Mouse (Mus musculus): ENCODE measurements around the gene Kank1.
"Not testable (repeated sequence)": the region's sequence is repeated elsewhere in the genome, so short reads cannot be mapped to it uniquely, and the experiment has no call there.

The Kank1 gene

GRCm38 (mm10) chr19:25447373-25447772, 210.6 kb downstream of the Kank1 start:
- DNase-seq = no peak

DNA sequence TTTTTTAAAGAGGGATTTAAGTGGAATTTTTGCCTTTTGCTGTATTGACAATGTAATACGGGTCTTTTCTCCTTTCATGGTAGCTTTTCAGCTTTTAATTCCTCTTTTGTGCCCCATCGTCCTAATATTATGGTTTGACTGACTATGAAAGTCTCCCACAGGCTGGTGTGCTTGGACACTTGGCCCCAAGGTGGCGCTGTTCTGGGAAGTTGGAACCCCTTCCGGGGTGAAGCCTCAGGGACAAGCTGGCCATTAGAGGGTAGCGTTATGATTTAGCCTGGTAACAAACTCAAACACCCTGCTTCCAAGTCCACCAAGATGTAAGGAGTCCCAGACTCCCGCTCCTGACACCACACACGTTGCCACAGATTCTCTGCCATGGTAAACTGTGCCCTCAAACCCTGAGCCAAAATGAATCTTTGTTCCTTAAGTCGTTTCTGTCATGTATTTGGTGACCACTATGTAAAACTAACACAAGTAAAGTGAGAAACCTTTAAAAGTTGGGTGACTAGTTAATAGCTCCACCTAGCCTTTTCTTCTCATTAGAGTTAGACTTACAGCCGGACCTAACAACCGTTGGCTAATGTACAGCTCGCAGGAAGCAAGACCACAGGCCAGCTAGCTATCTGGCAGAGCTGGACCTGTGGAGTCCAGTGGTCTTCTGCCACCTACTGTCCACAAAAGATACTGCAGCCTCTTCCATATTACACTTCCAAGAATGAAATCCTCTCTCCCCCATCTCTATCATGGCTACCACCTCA, 214.3 kb downstream of the Kank1 start:
- DNase-seq = peak in 1 of 2 experiments; percentile 7

DNA sequence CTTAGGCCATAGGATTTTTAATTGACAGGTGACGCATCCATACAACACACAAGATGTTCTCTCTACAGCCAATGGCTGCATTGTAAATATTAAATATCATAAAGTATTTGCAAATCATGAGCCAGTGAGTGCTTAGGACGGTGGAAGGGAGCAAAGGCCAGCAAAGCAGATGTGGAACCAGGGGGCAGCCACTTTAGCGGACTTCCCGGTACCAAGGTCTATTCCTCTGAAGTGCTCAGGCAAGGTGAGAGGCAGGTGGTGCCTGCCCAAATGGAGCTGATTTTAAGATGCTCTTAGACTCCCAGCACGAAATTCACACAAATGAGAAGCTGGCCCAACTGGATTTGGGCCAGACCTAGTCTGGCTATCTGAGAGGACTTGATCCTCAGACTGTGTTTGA, 216.4 kb downstream of the Kank1 start:
- no peak for DNase-seq

- DNase-seq = no peak
These were observed 224.0 kb downstream of the Kank1 start for GRCm38 (mm10) chr19:25460760-25461159.

- DNase-seq = no peak
These were observed 225.0 kb downstream of the Kank1 start for GRCm38 (mm10) chr19:25461553-25462320.

- not testable (repeated sequence) for DNase-seq
These were observed 239.0 kb downstream of the Kank1 start for GRCm38 (mm10) chr19:25475806-25476205.

- no peak for DNase-seq
These were observed 242.4 kb downstream of the Kank1 start for GRCm38 (mm10) chr19:25479152-25479669.

GRCm38 (mm10) chr19:25480820-25481219, 244.0 kb downstream of the Kank1 start:
- no peak for DNase-seq
